Mouse (Mus musculus) heart, embryonic 16.5 days (tissue): ENCODE measurements at regions not wholly inside any gene's neighbourhood (a gene's known extent, or its start where the extent isn't known, plus 50 kb on each side); places are given as distances from the start of the nearest gene placed in this dataset.

Source experiments
- ATAC-seq: fragments of 200-750 bp; cut with Nextera tagmentation; replicated peaks from 2 replicates; pipeline ENCODE4 v1.8.0; 2017; ENCODE audit warnings: moderate number of reproducible peaks; ENCODE audit not compliant: insufficient read depth, low FRiP score; ENCODE audit errors: extremely low read depth
- H3K27ac ChIP-seq: fragments of 300-500 bp; sonication (generic); 2 replicates; pipeline ENCODE4 v1.5.1; 2014; ENCODE audit warnings: mild to moderate bottlenecking, low read length, control low read depth, moderate library complexity
- H3K27me3 ChIP-seq: fragments of 300-500 bp; sonication (generic); 2 replicates; pipeline ENCODE4 v1.6.1; 2014; ENCODE audit warnings: low read length, mixed read lengths; ENCODE audit not compliant: control insufficient read depth, insufficient read depth
- H3K36me3 ChIP-seq: fragments of 300-500 bp; sonication (generic); 2 replicates; pipeline ENCODE4 v1.6.1; 2014; ENCODE audit not compliant: control insufficient read depth, insufficient read depth
- H3K4me1 ChIP-seq: fragments of 300-500 bp; sonication (generic); 2 replicates; pipeline ENCODE4 v1.6.1; 2014; ENCODE audit warnings: low read length, mixed read lengths; ENCODE audit not compliant: control insufficient read depth, insufficient read depth
- H3K4me2 ChIP-seq: fragments of 300-500 bp; sonication (generic); 2 replicates; pipeline ENCODE4 v1.6.1; 2014; ENCODE audit warnings: low read depth, mild to moderate bottlenecking, control low read depth, low read length
- H3K4me3 ChIP-seq: fragments of 300-500 bp; sonication (generic); 2 replicates; pipeline ENCODE4 v1.5.1; 2014; ENCODE audit warnings: mild to moderate bottlenecking, control low read depth, low read length
- H3K9ac ChIP-seq: fragments of 300-500 bp; sonication (generic); 2 replicates; pipeline ENCODE4 v1.6.1; 2014; ENCODE audit warnings: low read length, control low read depth
- H3K9me3 ChIP-seq: fragments of 300-500 bp; sonication (generic); replicated peaks from 2 replicates; pipeline ENCODE4 v1.6.1; 2016; ENCODE audit warnings: low read length; ENCODE audit not compliant: control insufficient read depth
- WGBS: fragments of 180-500 bp; shearing (Covaris S2); extraction: QIAGEN DNeasy Blood & Tissue Kit; methylation state at CpG from one replicate; pipeline ENCODE4 v1.1.7; 2014; 5-methylcytosine and 5-hydroxymethylcytosine counted together

DNA sequence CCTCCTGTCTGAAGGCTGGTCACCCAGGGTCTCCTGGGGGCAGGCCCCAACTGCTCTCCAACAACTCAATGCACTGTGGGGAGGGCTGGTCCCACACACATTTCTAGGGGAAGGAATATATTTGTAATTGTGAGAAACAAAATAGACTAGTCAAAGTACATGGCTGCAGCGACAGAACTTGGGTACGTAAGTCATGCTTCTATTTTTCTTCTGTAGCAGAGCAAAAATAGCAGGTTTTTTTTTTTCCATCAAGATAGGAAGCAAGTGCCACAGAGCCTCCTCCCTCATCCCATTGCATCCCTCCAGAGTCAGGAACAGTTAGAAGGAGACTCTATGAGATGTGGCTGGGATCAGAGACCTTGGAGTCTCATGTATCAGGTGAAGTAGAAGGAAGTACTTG, 124.9 kb upstream of the Tnr start:
- Histone ChIP-seq H3K9ac (no peak overlapping the region), H3K9me3 (no peaks in the 10 kb centered on the region), H3K27me3 (no peaks in the 10 kb centered on the region), H3K4me1 (no peaks in the 10 kb centered on the region), H3K4me2 (no peak overlapping the region), H3K4me3 (no peak overlapping the region), H3K27ac (no peak overlapping the region), H3K36me3 (no peaks in the 10 kb centered on the region)
- WGBS = 87% methylated on average over 2 of the region's 2 CpGs
- ATAC-seq = no peak

DNA sequence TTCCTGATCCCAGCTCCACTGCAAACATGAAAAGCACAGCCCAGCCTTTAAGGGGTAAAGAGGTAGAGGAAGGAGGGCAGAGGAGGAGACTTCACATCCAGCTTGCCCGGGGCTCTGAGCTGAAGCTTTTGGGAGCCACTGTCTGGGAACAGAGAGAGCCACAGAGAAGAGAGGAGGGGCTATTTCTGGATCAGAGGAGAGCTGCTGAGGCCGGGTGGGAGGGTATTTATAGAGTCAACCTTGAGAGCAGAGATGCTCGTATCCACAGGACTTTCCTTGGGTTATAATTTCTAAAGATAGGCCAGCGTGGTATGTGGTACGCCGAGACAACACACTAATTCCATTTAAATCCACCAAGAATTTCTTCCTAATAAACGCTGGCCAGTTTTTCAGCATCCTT, 117.3 kb upstream of the Tnr start:
- no peaks in the 10 kb centered on the region for H3K9me3 ChIP-seq
- no peak overlapping the region for H3K9ac ChIP-seq
- H3K36me3 ChIP-seq = no peaks in the 10 kb centered on the region
- 31% methylated on average over 7 of the region's 7 CpGs for WGBS
- H3K4me3 ChIP-seq = no peak overlapping the region
- no peaks in the 10 kb centered on the region for H3K27me3 ChIP-seq
- peaks cover 8% of the 10 kb centered on the region for H3K4me1 ChIP-seq
- ATAC-seq = peak; percentile 79; the same call in 1 of the 2 replicates
- H3K27ac ChIP-seq = peak overlapping the region; percentile 26; the same call in 1 of the 2 replicates
- H3K4me2 ChIP-seq = peak overlapping the region; percentile 20; the same call in 1 of the 2 replicates

DNA sequence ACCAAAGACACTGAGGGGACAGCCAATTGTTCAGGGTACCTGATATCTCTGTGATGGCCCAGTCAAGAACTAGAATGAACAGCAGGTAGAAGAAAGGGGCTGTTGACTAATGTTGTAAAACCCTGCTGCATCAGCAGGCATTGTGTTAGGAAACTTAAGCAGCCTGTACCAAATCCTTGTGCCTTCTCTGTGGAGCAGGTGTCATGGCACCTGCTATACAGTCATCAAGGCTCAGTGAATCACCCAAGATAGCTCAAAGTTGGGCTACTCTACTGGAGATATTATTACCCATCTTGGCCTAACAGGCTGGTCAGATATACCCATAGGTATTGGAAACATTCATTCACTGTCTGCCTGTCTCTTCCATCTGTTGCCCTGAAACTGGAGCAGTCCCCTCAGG, 116.8 kb upstream of the Tnr start:
- Histone ChIP-seq H3K9ac (no peak overlapping the region), H3K4me1 (peaks cover 8% of the 10 kb centered on the region), H3K27me3 (no peaks in the 10 kb centered on the region), H3K36me3 (no peaks in the 10 kb centered on the region), H3K4me2 (no peak overlapping the region), H3K4me3 (no peak overlapping the region), H3K27ac (no peak overlapping the region), H3K9me3 (no peaks in the 10 kb centered on the region)
- no peak for ATAC-seq

DNA sequence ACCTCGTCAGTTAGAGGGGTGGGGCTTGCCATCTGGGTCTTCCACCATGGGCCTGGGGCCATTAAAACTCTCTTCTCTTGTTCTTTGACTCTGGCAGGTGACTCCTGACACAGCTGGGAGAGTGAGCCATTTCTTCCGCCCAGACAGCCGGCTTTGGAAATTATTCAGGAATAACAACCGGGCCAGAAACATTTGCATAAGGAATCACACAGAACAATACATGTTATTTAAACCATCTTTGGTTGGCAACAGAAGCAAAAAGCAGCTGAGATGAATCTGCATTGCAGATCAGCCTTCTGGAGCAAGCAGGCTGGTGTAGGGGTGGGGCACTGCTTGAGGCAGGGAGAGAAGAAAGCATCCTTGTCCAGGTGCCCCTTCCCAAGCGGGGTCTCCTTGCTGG, 110.2 kb upstream of the Tnr start:
- no peak for ATAC-seq
- no peak overlapping the region for H3K9ac ChIP-seq
- no peaks in the 10 kb centered on the region for H3K36me3 ChIP-seq
- no peak overlapping the region for H3K4me3 ChIP-seq
- no peak overlapping the region for H3K4me2 ChIP-seq
- H3K9me3 ChIP-seq = no peaks in the 10 kb centered on the region
- H3K4me1 ChIP-seq = peaks cover 6% of the 10 kb centered on the region; the same call in 1 of the 2 replicates
- H3K27me3 ChIP-seq = no peaks in the 10 kb centered on the region
- 85% methylated on average over 5 of the region's 5 CpGs for WGBS
- no peak overlapping the region for H3K27ac ChIP-seq

DNA sequence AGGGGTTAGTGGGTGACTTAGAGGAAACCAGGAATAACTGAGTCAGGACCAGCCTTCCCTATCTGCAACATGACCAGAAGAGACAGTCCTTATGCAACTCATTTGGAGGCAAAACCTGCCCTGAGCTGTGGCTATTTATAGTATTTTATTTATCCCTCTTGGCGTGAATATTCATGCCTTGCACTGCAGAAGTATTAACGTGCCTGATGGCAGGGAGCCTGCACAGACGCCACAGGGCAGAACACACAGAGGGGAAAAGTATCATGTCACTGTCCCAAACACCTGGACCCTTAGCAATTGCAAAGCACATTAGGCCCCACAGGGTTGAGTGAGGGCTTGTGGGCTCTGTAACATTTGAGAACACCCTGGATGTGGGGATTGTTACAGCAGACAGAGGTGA, 107.9 kb upstream of the Tnr start:
- Histone ChIP-seq H3K9ac (no peak overlapping the region), H3K9me3 (no peaks in the 10 kb centered on the region), H3K4me1 (peaks cover 6% of the 10 kb centered on the region; the same call in 1 of the 2 replicates), H3K27me3 (no peaks in the 10 kb centered on the region), H3K4me2 (no peak overlapping the region), H3K27ac (0 out of 2 replicates have a peak overlapping the region, but pooled peaks have one; percentile 17), H3K36me3 (no peaks in the 10 kb centered on the region), H3K4me3 (no peak overlapping the region)
- ATAC-seq = peak; percentile 67
- WGBS = 34% methylated on average over 3 of the region's 3 CpGs

DNA sequence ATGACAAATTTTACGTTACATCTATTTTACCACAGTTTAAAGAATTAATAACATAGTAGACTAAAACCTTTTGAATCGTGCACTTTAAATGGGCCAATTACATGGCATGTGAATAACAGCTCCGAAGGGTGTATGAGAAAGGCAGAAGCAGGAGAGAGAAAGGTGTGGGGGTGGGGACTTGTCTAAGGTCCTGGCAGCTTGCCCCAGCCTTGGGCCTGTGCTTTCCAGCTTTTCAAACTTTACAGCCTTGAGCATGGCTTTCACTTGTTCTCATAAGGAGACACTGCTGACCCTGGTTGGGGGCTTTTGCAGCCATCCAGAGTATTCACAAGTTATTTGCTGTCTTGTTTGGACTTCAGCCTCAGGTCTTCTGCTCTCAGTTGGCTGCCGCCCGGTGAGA, 106.4 kb upstream of the Tnr start:
- Histone ChIP-seq H3K4me3 (no peak overlapping the region), H3K27ac (no peak overlapping the region), H3K9me3 (no peaks in the 10 kb centered on the region), H3K4me1 (peaks cover 6% of the 10 kb centered on the region; the same call in 1 of the 2 replicates), H3K27me3 (no peaks in the 10 kb centered on the region), H3K4me2 (no peak overlapping the region), H3K36me3 (no peaks in the 10 kb centered on the region), H3K9ac (no peak overlapping the region)
- no peak for ATAC-seq
- 85% methylated on average over 5 of the region's 5 CpGs for WGBS

DNA sequence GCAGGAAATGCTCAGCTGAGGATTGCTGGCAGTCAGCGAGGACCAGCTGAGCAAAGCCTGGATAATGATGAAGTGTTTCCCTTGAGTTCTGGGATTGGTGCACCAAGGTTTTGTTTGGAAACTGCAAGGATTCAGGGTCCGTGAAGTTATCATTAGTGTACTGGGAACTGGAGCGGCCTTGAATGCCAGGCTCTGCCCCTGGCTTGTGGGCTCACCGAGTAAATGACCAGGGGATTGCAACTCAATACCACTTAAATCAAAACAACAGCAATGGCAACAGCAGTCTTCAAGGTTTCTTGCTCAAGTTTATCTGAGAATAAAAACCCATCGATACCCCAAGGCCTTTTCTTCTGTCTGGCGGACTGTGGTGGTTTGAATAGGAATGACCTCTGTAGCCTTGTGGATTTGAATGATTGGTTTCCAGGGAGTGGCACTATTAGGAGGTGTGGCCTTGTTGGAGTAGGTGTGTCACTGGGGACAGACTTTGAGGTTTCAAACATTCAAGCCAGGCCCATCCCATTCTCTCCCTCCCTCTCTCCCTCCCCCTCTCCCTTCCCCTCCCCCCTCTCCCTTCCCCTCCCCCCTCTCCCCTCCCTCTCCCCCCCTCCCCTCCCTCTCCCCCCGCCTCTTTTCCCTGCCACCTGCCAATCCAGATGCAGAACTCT, 104.1 kb upstream of the Tnr start:
- peaks cover 6% of the 10 kb centered on the region; the same call in 1 of the 2 replicates for H3K4me1 ChIP-seq
- no peak overlapping the region for H3K27ac ChIP-seq
- H3K4me3 ChIP-seq = no peak overlapping the region
- no peak for ATAC-seq
- no peaks in the 10 kb centered on the region for H3K9me3 ChIP-seq
- no peak overlapping the region for H3K4me2 ChIP-seq
- no peak overlapping the region for H3K9ac ChIP-seq
- no peaks in the 10 kb centered on the region for H3K36me3 ChIP-seq
- H3K27me3 ChIP-seq = no peaks in the 10 kb centered on the region
- WGBS = 72% methylated on average over 6 of the region's 7 CpGs

DNA sequence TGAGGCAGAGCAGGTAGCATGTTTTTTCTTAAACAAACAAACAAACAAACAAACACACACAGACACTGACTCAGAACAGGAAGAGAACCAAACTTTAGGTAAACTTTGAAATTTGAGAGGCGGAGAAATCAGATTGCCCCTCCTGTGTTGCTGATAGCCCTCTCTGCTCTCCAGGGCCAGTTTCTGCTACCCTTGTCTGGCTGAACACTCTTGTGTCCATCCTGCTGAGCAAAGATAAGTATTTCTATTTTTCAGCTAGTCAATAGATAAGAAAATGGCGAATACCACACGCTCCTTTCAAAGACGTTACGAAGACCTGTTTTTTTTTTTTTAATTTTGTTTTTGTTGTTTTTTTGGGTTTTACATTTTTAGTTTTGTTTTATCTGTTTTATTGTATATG, 103.4 kb upstream of the Tnr start:
- Histone ChIP-seq H3K4me1 (peaks cover 6% of the 10 kb centered on the region; the same call in 1 of the 2 replicates), H3K4me3 (no peak overlapping the region), H3K27me3 (no peaks in the 10 kb centered on the region), H3K4me2 (no peak overlapping the region), H3K9me3 (no peaks in the 10 kb centered on the region), H3K9ac (no peak overlapping the region), H3K27ac (no peak overlapping the region), H3K36me3 (no peaks in the 10 kb centered on the region)
- WGBS = 75% methylated on average over 5 of the region's 5 CpGs
- no peak for ATAC-seq

DNA sequence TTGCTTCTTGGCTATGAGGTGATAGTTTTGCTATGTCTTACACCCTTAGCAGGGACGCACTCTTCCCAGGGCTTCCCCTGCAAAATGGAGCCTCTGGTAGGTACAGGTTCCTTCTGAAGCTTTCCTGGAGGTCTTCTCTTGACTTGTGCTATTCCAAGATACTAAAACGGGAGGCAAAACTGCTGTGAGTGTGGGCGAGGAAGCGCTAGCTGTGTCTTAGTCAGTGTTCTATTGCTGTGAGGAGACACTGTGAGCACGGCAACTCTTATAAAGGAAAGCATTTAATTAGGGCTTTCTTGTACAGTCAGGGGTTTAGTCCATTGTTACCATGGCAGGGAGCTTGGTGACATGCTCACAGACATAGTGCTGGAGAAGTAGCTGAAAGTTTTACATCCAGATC, 99.9 kb upstream of the Tnr start:
- no peaks in the 10 kb centered on the region for H3K36me3 ChIP-seq
- no peak overlapping the region for H3K27ac ChIP-seq
- no peak overlapping the region for H3K9ac ChIP-seq
- no peaks in the 10 kb centered on the region for H3K27me3 ChIP-seq
- H3K4me1 ChIP-seq = no peaks in the 10 kb centered on the region
- WGBS = 86% methylated on average over 5 of the region's 5 CpGs
- H3K4me2 ChIP-seq = no peak overlapping the region
- ATAC-seq = no peak
- no peaks in the 10 kb centered on the region for H3K9me3 ChIP-seq
- no peak overlapping the region for H3K4me3 ChIP-seq
